Mouse (Mus musculus) lung, adult 2 months (tissue): ENCODE data around the gene Vpreb3.

Experiments
- CTCF ChIP-seq: fragments of 200-500 bp; IDR thresholded peaks from 2 replicates; pipeline ENCODE4 v1.5.1; 2011; ENCODE audit warnings: mild to moderate bottlenecking, low read length, control low read depth; ENCODE audit not compliant: insufficient read depth
- POLR2A ChIP-seq: fragments of 200-500 bp; IDR thresholded peaks from 2 replicates; pipeline ENCODE4 v1.6.1; 2011; ENCODE audit warnings: low read depth, mild to moderate bottlenecking, control low read depth, low read length, borderline replicate concordance; ENCODE audit errors: extremely low read depth

GRCm38 (mm10) chr10:75990430-75991042 is 47.7 kb downstream of the Vpreb3 start:
- TF ChIP-seq CTCF (no peak), POLR2A (no peak)
